Mouse (Mus musculus) G1E (cell line): ENCODE data around the gene Ddr2. TPM values are rescaled to one million over a fixed set of nuclear protein-coding genes. Genes with fewer than 3 reads are reported as not detected.

Source experiments
- ATAC-seq: 2 replicates; pipeline ENCODE4 v1.8.0; 2016; ENCODE audit warnings: mild to moderate bottlenecking; ENCODE audit not compliant: insufficient number of reproducible peaks, poor library complexity, low FRiP score, severe bottlenecking; ENCODE audit errors: extremely low read depth
- DNase-seq: peaks from one replicate; pipeline ENCODE4 v3.0.0; 2012; ENCODE audit warnings: low spot score
- H3K27me3 ChIP-seq: 2 replicates; pipeline ENCODE4 v1.6.1; 2012; ENCODE audit warnings: mild to moderate bottlenecking, low read length, inconsistent platforms; ENCODE audit not compliant: insufficient read depth
- H3K36me3 ChIP-seq: replicated peaks from 2 replicates; pipeline ENCODE3; 2012; ENCODE audit warnings: mild to moderate bottlenecking, inconsistent platforms
- H3K4me1 ChIP-seq: 2 replicates; pipeline ENCODE4 v1.6.1; 2012; ENCODE audit warnings: low read depth, low read length, inconsistent platforms, mixed read lengths; ENCODE audit not compliant: insufficient read depth
- H3K4me3 ChIP-seq: 2 replicates; pipeline ENCODE4 v1.5.1; 2012; ENCODE audit warnings: low read depth, mild to moderate bottlenecking, inconsistent platforms, low read length, moderate library complexity, mixed read lengths
- H3K9me3 ChIP-seq: replicated peaks from 2 replicates; pipeline ENCODE4 v1.6.1; 2012; ENCODE audit warnings: inconsistent platforms
- CTCF ChIP-seq: IDR thresholded peaks from 2 replicates; pipeline ENCODE4 v1.5.1; 2012; ENCODE audit warnings: low read depth, low read length, inconsistent platforms, mixed read lengths
- GATA1 ChIP-seq: IDR thresholded peaks from 2 replicates; pipeline ENCODE4 v1.6.1; 2012; ENCODE audit warnings: borderline replicate concordance, low read length, inconsistent platforms, mixed read lengths
- GATA2 ChIP-seq: IDR thresholded peaks from 2 replicates; pipeline ENCODE4 v1.6.1; 2012; ENCODE audit warnings: low read depth, low read length, inconsistent platforms, borderline replicate concordance
- POLR2AphosphoS5 ChIP-seq: IDR thresholded peaks from 2 replicates; pipeline ENCODE4 v1.6.1; 2012; ENCODE audit warnings: low read depth, low read length, inconsistent platforms; ENCODE audit not compliant: insufficient replicate concordance
- TAL1 ChIP-seq: conservative IDR thresholded peaks from 2 replicates; pipeline ENCODE4 v1.6.1; 2012; ENCODE audit warnings: low read depth, low read length, inconsistent platforms, mixed read lengths
- polyA plus RNA-seq: library from polyadenylated mRNA; stranded (reverse); fragments of >175 nt; gene quantifications from 2 replicates; pipeline ENCODE4 v1.2.3, GENCODE M21; 2012
- total RNA-seq, 2 experiments: library from RNA; stranded (forward) in 1 of 2; stranded (reverse) in 1 of 2; fragments of 200-1000 nt in 1 of 2; fragments of >200 nt in 1 of 2; fragmentation: Nextera tagmentation in 1 of 2; gene quantifications; 2 replicates each; pipeline ENCODE4 v1.2.3; 2014 to 2017

The Ddr2 gene
- total and polyA plus RNA-seq, 3 experiments: 0.05 to 0.08 TPM; not detected in 1

DNA sequence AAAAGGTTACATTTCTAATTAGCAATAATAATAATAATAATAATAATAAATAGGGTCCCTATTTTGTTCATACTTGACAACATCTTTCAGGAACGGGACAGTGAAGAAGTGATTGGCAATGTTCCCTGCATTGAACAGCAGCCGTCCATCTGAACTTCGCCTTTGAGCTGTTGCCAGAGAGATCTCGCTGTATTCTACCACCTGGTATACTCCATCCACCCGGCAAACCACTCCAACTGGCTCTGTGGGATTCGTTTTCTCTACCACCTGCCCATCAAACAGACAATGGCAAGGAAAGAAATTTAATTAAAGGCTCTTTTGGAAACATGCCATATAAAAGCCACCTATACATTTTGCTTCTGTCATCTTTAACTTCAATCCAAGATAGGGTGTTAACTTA, 40.3 kb upstream of the Ddr2 start:
- TF ChIP-seq GATA1 (no peak), GATA2 (no peak), CTCF (no peak), POLR2AphosphoS5 (no peak), TAL1 (no peak)
- DNase-seq: no peak
- no peak for ATAC-seq
- H3K4me1 ChIP-seq: peaks cover 30% of the 10 kb centered on the region
- H3K36me3 ChIP-seq: peaks cover 81% of the 10 kb centered on the region
- no peaks in the 10 kb centered on the region for H3K9me3 ChIP-seq
- no peak overlapping the region for H3K4me3 ChIP-seq
- no peaks in the 10 kb centered on the region for H3K27me3 ChIP-seq

DNA sequence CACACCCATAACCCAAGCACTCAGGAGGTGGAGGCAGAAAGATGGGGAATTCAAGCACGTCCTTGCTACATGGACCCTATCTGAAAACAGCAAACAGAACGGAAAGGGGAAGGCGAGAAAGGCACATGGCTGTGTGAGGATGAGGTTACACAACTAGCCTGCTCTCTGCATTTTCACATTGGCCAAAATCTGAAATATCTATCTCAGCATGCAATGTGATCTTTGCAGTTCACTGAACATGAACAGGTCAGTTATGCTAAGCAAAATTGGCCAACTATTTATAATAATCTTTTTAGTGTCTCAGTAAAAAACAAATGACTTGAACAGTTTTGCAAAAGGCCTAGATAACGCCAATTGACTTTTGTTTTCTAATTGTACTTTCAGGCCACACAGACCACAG, 39.2 kb upstream of the Ddr2 start:
- Histone ChIP-seq H3K9me3 (no peaks in the 10 kb centered on the region), H3K4me1 (peaks cover 32% of the 10 kb centered on the region), H3K27me3 (no peaks in the 10 kb centered on the region), H3K4me3 (no peak overlapping the region), H3K36me3 (peaks cover 81% of the 10 kb centered on the region)
- TF ChIP-seq TAL1: no peak
- TF ChIP-seq GATA1: no peak
- no peak for TF ChIP-seq CTCF
- no peak for TF ChIP-seq POLR2AphosphoS5
- no peak for TF ChIP-seq GATA2
- no peak for DNase-seq
- ATAC-seq: no peak

DNA sequence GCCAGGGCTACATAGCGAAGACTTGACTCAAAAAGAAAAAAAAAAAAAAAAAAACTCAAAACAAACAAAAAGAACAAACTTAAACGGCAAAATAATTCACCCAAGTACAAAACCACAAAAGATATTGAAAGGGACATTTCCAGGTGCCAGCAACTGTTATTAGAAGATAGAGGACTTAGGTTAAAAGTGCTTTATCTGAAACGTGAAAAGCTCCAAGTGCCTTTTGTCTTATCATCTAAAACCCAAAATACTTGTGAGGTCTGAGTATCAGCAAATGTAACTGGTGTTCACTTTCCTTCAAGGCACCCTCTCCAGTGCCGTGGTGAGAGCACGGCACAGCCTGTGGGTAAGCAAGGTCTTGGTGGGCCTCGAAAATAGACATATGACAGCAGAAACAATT, 38.0 kb upstream of the Ddr2 start:
- peaks cover 83% of the 10 kb centered on the region for H3K36me3 ChIP-seq
- ATAC-seq: peak; percentile 79

DNA sequence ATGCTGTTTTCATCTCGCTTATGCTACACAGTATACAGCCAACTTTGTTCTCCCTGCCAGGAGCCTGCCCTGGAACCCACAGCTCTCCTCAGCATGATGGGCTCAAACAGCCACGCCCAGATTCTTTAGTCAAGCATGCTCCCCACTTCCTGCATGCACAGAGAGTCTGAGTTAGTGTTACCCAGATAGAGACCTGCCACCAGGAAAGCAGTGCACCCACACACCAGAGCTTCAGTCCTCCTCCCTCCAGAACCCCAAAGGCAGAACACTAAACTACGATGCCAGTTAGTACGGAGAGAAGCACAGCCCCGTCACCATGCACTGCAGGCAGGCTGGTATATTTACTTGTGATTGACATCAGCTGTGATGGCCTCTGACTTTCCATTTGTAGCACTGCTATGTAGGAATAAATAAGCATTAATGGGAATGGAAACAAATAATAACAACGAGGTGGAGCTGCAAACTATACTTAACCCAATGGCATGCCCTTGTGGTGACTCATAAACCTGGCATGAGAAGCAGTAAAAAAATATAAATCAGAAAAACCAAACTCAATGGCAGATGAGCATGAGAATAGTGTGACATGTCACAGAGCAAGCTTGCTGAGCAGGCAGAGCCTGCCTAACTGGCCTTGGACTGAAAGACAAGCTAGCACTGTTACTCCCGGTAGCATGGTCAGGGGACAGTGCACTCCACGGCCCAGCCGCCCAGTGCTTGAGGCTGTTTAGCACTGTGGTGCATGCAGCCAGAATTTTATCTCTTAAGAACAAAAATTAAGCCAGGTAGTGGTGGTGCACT, 37.3 kb upstream of the Ddr2 start:
- Histone ChIP-seq H3K4me3 (peak overlapping the region; percentile 29; the same call in 1 of the 2 replicates), H3K9me3 (no peaks in the 10 kb centered on the region), H3K27me3 (no peaks in the 10 kb centered on the region), H3K36me3 (peaks cover 88% of the 10 kb centered on the region), H3K4me1 (peaks cover 32% of the 10 kb centered on the region)
- TF ChIP-seq CTCF (no peak), POLR2AphosphoS5 (no peak)
- ATAC-seq: peak; percentile 59
- DNase-seq: no peak

More for the DNA sequence above, 38.0 kb upstream of the Ddr2 start:
- peak; percentile 51 for TF ChIP-seq TAL1
- TF ChIP-seq GATA1: no peak
- Histone ChIP-seq H3K9me3 (no peaks in the 10 kb centered on the region), H3K4me1 (peaks cover 32% of the 10 kb centered on the region), H3K4me3 (no peak overlapping the region), H3K27me3 (no peaks in the 10 kb centered on the region)
- peak; percentile 21 for DNase-seq

DNA sequence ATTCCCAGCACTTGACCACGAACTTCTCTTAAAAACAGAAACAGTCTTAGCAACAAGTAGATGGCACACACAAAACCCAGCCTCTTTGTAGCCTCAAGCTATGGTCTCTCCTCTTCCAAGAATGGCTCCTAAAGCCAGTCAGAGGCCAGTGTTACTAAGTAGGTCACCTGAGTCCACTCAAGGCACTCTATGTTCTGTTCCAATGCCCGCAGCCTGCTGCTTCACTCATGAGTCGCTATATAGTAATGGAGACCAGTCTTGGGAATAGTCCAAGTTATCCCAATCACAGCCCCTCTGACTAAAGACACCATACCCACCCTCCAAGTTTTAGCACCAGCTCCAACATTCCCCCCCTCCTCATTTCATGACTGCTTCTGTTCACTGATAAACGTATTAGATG, 35.0 kb upstream of the Ddr2 start:
- H3K9me3 ChIP-seq: no peaks in the 10 kb centered on the region
- no peaks in the 10 kb centered on the region for H3K27me3 ChIP-seq
- no peak overlapping the region for H3K4me3 ChIP-seq
- no peak for TF ChIP-seq TAL1
- H3K4me1 ChIP-seq: peaks cover 30% of the 10 kb centered on the region
- ATAC-seq (no peak), DNase-seq (no peak)
- H3K36me3 ChIP-seq: peaks cover 91% of the 10 kb centered on the region

DNA sequence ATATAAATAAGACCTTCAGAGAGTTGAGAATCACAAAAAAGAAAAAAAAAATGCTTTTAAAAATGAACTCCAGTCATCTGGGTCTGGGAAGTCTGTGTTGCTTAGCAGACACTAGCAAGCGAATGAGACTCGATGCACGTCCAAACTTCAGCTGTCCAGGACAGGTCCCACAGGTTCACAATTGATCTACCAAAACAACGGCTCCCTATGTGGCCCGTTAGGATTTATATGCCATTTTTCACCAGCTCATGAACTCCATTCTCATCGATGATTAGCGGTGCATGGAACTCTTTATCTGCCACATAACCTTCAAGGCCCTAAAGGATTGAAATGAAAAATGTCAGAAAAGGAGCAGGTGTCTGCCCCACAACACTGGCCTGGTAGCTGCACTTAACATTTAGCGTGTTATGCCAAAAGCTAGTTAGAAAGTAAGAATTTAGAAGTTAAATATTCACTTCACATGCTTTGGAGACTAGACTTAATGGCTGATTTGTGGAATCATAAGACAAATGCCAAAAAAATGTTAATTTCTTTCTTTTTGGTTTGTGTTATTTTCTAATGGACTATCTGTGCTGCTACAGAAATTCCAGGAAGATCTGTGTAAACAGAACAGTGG, 31.8 kb upstream of the Ddr2 start:
- TF ChIP-seq GATA2: no peak
- no peak for TF ChIP-seq CTCF
- no peak for TF ChIP-seq POLR2AphosphoS5
- TF ChIP-seq GATA1: no peak
- no peak for TF ChIP-seq TAL1
- DNase-seq (no peak), ATAC-seq (no peak)
- H3K27me3 ChIP-seq: no peaks in the 10 kb centered on the region
- no peaks in the 10 kb centered on the region for H3K9me3 ChIP-seq
- H3K4me1 ChIP-seq: peaks cover 4% of the 10 kb centered on the region
- H3K36me3 ChIP-seq: peaks cover 76% of the 10 kb centered on the region
- H3K4me3 ChIP-seq: no peak overlapping the region

DNA sequence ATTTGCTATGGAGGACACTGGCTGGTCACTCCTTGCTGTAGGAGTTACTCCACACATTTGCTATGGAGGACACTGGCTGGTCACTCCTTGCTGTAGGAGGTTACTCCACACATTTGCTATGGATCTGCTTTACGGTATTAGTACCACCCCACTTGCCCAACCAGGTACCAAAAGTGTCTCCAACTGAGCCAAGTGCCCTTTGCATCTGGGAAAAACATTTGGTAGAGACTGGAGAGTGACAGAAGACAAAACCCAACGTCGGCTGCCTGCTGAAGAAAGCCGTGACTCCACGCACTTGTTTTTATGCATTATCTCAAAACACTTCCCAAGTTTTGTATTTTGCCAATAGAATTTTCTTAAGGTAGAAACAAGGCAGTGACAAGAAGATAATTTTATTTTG, 31.1 kb upstream of the Ddr2 start:
- Histone ChIP-seq H3K27me3 (no peaks in the 10 kb centered on the region), H3K36me3 (peaks cover 71% of the 10 kb centered on the region), H3K4me1 (peaks cover 4% of the 10 kb centered on the region; the same call in 1 of the 2 replicates), H3K4me3 (no peak overlapping the region), H3K9me3 (no peaks in the 10 kb centered on the region)
- DNase-seq (no peak), ATAC-seq (no peak)
- TF ChIP-seq TAL1 (no peak), GATA1 (no peak), GATA2 (no peak), POLR2AphosphoS5 (no peak), CTCF (no peak)
